Mouse (Mus musculus) CH12.LX (cell line): Measurements from ENCODE around the gene Sphk2. TPM values are rescaled to one million over a fixed set of nuclear protein-coding genes. Genes with fewer than 3 reads are reported as not detected.

Source experiments
- DNase-seq: peaks from one replicate; pipeline ENCODE4 v3.0.0-alpha.2; 2013; ENCODE audit errors: extremely low read depth
- H3K27ac ChIP-seq: 2 replicates; pipeline ENCODE4 v1.5.1; 2012; ENCODE audit warnings: low read depth, mild to moderate bottlenecking, control low read depth, moderate library complexity; ENCODE audit not compliant: insufficient read depth
- H3K27me3 ChIP-seq: replicated peaks from 2 replicates; pipeline ENCODE3; 2012; ENCODE audit warnings: inconsistent platforms
- H3K36me3 ChIP-seq, 2 experiments: replicated peaks in 1 of 2; 2 replicates each; pipeline versions ENCODE3 to v1.6.1; 2012; ENCODE audit warnings: inconsistent platforms in 1 of 2, low read length in 1 of 2, mild to moderate bottlenecking in 1 of 2, mixed read lengths in 1 of 2, moderate library complexity in 1 of 2; ENCODE audit not compliant: control insufficient read depth in 1 of 2, insufficient read depth in 1 of 2
- H3K4me1 ChIP-seq, 2 experiments: 2 replicates each; pipeline ENCODE4 v1.6.1; 2012; ENCODE audit warnings: inconsistent platforms in 1 of 2, moderate library complexity in 1 of 2; ENCODE audit not compliant: insufficient read depth in 2 of 2, control insufficient read depth in 1 of 2
- H3K4me2 ChIP-seq: 2 replicates; pipeline ENCODE4 v1.6.1; 2012; ENCODE audit warnings: low read depth, mild to moderate bottlenecking, control low read depth; ENCODE audit not compliant: poor library complexity, insufficient read depth, severe bottlenecking
- H3K4me3 ChIP-seq, 3 experiments: fragments of 150-350 bp in 1 of 3; sonication (generic) in 1 of 3; replicated peaks in 1 of 3; 2 replicates each; pipeline versions ENCODE3 to v1.5.1; 2011 to 2012; ENCODE audit warnings: low read depth in 2 of 3, low read length in 2 of 3, mild to moderate bottlenecking in 2 of 3, moderate library complexity in 2 of 3, control low read depth in 1 of 3, improper control_type of control experiment in 1 of 3, inconsistent platforms in 1 of 3, mixed read lengths in 1 of 3; ENCODE audit not compliant: poor library complexity in 1 of 3
- H3K79me2 ChIP-seq: replicated peaks from 2 replicates; pipeline ENCODE4 v1.6.1; 2012; ENCODE audit warnings: mild to moderate bottlenecking, moderate library complexity; ENCODE audit not compliant: control insufficient read depth, poor library complexity, insufficient read depth, severe bottlenecking; ENCODE audit errors: extremely low read depth
- H3K9ac ChIP-seq: 2 replicates; pipeline ENCODE4 v1.6.1; 2012; ENCODE audit warnings: low read depth, mild to moderate bottlenecking, control low read depth, moderate library complexity; ENCODE audit not compliant: insufficient read depth
- H3K9me3 ChIP-seq: replicated peaks from 2 replicates; pipeline ENCODE3; 2012; ENCODE audit warnings: low read length, inconsistent platforms, mixed read lengths
- BHLHE40 ChIP-seq: IDR thresholded peaks from 2 replicates; pipeline ENCODE4 v1.6.1; 2011; ENCODE audit warnings: mild to moderate bottlenecking, low read depth, low read length, improper control_type of control experiment
- CHD1 ChIP-seq: IDR thresholded peaks from 2 replicates; pipeline ENCODE4 v1.6.1; 2012; ENCODE audit warnings: low read depth, low read length, improper control_type of control experiment, inconsistent platforms
- CHD2 ChIP-seq: IDR thresholded peaks from 2 replicates; pipeline ENCODE4 v1.6.1; 2011; ENCODE audit warnings: low read length, improper control_type of control experiment
- E2F4 ChIP-seq: IDR thresholded peaks from 2 replicates; pipeline ENCODE4 v1.6.1; 2011; ENCODE audit warnings: low read depth, low read length, improper control_type of control experiment; ENCODE audit not compliant: insufficient replicate concordance
- ELF1 ChIP-seq: IDR thresholded peaks from 2 replicates; pipeline ENCODE4 v1.6.1; 2014; ENCODE audit warnings: low read depth, mild to moderate bottlenecking, inconsistent platforms, low read length, improper control_type of control experiment
- GABPA ChIP-seq: IDR thresholded peaks from 2 replicates; pipeline ENCODE4 v1.6.1; 2012; ENCODE audit warnings: low read depth, low read length, improper control_type of control experiment, inconsistent platforms; ENCODE audit not compliant: insufficient replicate concordance
- HCFC1 ChIP-seq: IDR thresholded peaks from 2 replicates; pipeline ENCODE4 v1.6.1; 2012; ENCODE audit warnings: low read depth, mild to moderate bottlenecking, inconsistent platforms, low read length, improper control_type of control experiment
- IRF4 ChIP-seq: IDR thresholded peaks from 2 replicates; pipeline ENCODE4 v1.6.1; 2014; ENCODE audit warnings: low read depth, mild to moderate bottlenecking, inconsistent platforms, low read length, improper control_type of control experiment
- JUN ChIP-seq: IDR thresholded peaks from 2 replicates; pipeline ENCODE4 v1.6.1; 2011; ENCODE audit warnings: low read depth, mild to moderate bottlenecking, low read length, improper control_type of control experiment, moderate library complexity; ENCODE audit not compliant: insufficient read depth
- KAT2A ChIP-seq: IDR thresholded peaks from 2 replicates; pipeline ENCODE4 v1.6.1; 2012; ENCODE audit warnings: low read length, improper control_type of control experiment, inconsistent platforms; ENCODE audit not compliant: insufficient replicate concordance
- MAX ChIP-seq: IDR thresholded peaks from 2 replicates; pipeline ENCODE4 v1.6.1; 2011; ENCODE audit warnings: low read length, improper control_type of control experiment
- MAZ ChIP-seq: IDR thresholded peaks from 2 replicates; pipeline ENCODE4 v1.6.1; 2012; ENCODE audit warnings: low read depth, mild to moderate bottlenecking, inconsistent platforms, low read length, improper control_type of control experiment, moderate library complexity
- MXI1 ChIP-seq: IDR thresholded peaks from 2 replicates; pipeline ENCODE4 v1.6.1; 2011; ENCODE audit warnings: mild to moderate bottlenecking, low read depth, low read length, improper control_type of control experiment
- MYC ChIP-seq: IDR thresholded peaks from 2 replicates; pipeline ENCODE4 v1.6.1; 2011; ENCODE audit warnings: low read depth, mild to moderate bottlenecking, improper control_type of control experiment, low read length
- NELFE ChIP-seq: IDR thresholded peaks from 2 replicates; pipeline ENCODE4 v1.6.1; 2011; ENCODE audit warnings: low read depth, low read length, improper control_type of control experiment
- NRF1 ChIP-seq: IDR thresholded peaks from 2 replicates; pipeline ENCODE4 v1.6.1; 2014; ENCODE audit warnings: low read depth, mild to moderate bottlenecking, inconsistent platforms, low read length, improper control_type of control experiment, moderate library complexity
- POLR2A ChIP-seq: IDR thresholded peaks from 2 replicates; pipeline ENCODE4 v1.6.1; 2011; ENCODE audit warnings: low read depth, mild to moderate bottlenecking, improper control_type of control experiment, low read length
- POLR2AphosphoS2 ChIP-seq: IDR thresholded peaks from 2 replicates; pipeline ENCODE4 v1.6.1; 2011; ENCODE audit warnings: low read depth, low read length, improper control_type of control experiment
- RAD21 ChIP-seq: IDR thresholded peaks from 2 replicates; pipeline ENCODE4 v1.6.1; 2011; ENCODE audit warnings: low read depth, mild to moderate bottlenecking, low read length, improper control_type of control experiment, moderate library complexity
- RCOR1 ChIP-seq: conservative IDR thresholded peaks from 2 replicates; pipeline ENCODE4 v1.6.1; 2012; ENCODE audit warnings: low read depth, mild to moderate bottlenecking, inconsistent platforms, low read length, improper control_type of control experiment
- SIN3A ChIP-seq: IDR thresholded peaks from 2 replicates; pipeline ENCODE4 v1.6.1; 2012; ENCODE audit warnings: low read length, improper control_type of control experiment, inconsistent platforms
- TCF12 ChIP-seq: IDR thresholded peaks from 2 replicates; pipeline ENCODE4 v1.6.1; 2014; ENCODE audit warnings: low read depth, mild to moderate bottlenecking, inconsistent platforms, low read length, improper control_type of control experiment
- USF1 ChIP-seq: IDR thresholded peaks from 2 replicates; pipeline ENCODE4 v1.6.1; 2014; ENCODE audit warnings: low read depth, mild to moderate bottlenecking, inconsistent platforms, low read length, improper control_type of control experiment
- ZC3H11A ChIP-seq: IDR thresholded peaks from 2 replicates; pipeline ENCODE4 v1.6.1; 2012; ENCODE audit warnings: low read depth, mild to moderate bottlenecking, inconsistent platforms, low read length, improper control_type of control experiment
- ZNF384 ChIP-seq: IDR thresholded peaks from 2 replicates; pipeline ENCODE4 v1.6.1; 2012; ENCODE audit warnings: low read depth, low read length, improper control_type of control experiment, inconsistent platforms
- dilution Hi-C: fragments of 300-500 bp; cut with MboI; formaldehyde crosslinking; loops from 2 replicates; pipeline ENCODE4 v1.14.3; 2020; ENCODE audit warnings: low sequenced_read_pairs; ENCODE audit not compliant: extremely low pct_unique_long_range_greater_than_20kb, extremely low pct_ligation_motif_present
- in situ Hi-C: fragments of 300-500 bp; cut with MboI; formaldehyde crosslinking; loops from 3 replicates; pipeline ENCODE4 v1.14.3; 2019; ENCODE audit warnings: low sequenced_read_pairs, low pct_ligation_motif_present, low pct_unique_long_range_greater_than_20kb, mixed read lengths
- polyA plus RNA-seq: library from polyadenylated mRNA; unstranded; fragments of >175 nt; gene quantifications from 2 replicates; pipeline ENCODE4 v1.2.1, GENCODE M21; 2012; ENCODE audit warnings: low read depth; ENCODE audit not compliant: insufficient read length
- total RNA-seq, 2 experiments: library from RNA; depleted of rRNA; stranded (reverse); fragments of 300-350 nt in 1 of 2; fragments of >200 nt in 1 of 2; gene quantifications; 2 replicates each; pipeline ENCODE4 v1.2.3; 2012 to 2014

Sphk2 gene
- total and polyA plus RNA-seq, 3 experiments: 9.4 to 22.4 (median 16.6) TPM

DNA sequence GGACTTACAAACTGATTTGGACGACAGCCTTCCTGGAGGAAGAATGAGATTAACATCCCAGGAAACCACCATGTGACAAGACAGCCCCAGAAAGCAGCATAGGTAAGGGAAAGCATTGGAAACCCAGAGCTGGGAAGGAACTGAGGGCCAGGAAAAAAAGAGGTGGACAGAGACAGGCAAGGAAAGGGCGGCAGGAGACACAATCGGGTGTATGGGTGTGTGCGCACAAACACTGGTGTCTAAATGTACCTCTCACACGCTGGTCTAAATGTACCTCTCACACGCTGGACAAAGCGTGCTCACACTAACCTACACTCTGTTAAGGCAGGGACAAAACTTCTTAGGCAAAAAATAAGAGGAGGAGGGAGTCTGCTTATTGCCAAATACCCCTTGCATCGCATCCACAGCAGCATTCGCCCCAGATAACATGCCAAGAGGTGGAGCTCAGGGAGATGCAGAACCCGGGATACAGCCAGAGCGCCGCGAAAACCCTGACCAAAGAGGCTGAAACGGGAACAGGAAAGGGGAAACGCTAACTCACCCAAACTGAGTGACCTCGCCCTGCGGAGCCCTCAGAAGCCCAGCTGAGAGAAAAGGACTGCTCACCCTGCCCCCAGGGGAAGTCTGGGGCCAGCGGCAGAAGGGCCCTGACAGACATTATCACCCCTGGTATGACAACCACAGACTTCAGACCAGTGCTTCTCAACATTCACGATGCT, 1.9 kb downstream of the Sphk2 start:
- no peaks in the 10 kb centered on the region for H3K9me3 ChIP-seq
- H3K4me1 ChIP-seq: peaks cover 6 to 37% of the 10 kb centered on the region in 2 experiments; a peak in 3 of 4 replicates
- H3K27me3 ChIP-seq: no peaks in the 10 kb centered on the region
- peak overlapping the region; percentile 89 for H3K4me2 ChIP-seq
- peak overlapping the region; percentile 77 to 100 (median 92) for H3K4me3 ChIP-seq
- peaks cover 47% of the 10 kb centered on the region for H3K79me2 ChIP-seq
- peak overlapping the region; percentile 38 for H3K27ac ChIP-seq
- peaks cover 47 to 64% of the 10 kb centered on the region in 2 experiments for H3K36me3 ChIP-seq
- no peak for DNase-seq
- dilution Hi-C loops: no loop called here
- TF ChIP-seq POLR2AphosphoS2 (no peak), E2F4 (no peak), MAX (0 out of 2 replicates have a peak, but pooled peaks have one; percentile 11)
- in situ Hi-C loops: no loop called here
- H3K9ac ChIP-seq: peak overlapping the region; percentile 91; the same call in 1 of the 2 replicates

DNA sequence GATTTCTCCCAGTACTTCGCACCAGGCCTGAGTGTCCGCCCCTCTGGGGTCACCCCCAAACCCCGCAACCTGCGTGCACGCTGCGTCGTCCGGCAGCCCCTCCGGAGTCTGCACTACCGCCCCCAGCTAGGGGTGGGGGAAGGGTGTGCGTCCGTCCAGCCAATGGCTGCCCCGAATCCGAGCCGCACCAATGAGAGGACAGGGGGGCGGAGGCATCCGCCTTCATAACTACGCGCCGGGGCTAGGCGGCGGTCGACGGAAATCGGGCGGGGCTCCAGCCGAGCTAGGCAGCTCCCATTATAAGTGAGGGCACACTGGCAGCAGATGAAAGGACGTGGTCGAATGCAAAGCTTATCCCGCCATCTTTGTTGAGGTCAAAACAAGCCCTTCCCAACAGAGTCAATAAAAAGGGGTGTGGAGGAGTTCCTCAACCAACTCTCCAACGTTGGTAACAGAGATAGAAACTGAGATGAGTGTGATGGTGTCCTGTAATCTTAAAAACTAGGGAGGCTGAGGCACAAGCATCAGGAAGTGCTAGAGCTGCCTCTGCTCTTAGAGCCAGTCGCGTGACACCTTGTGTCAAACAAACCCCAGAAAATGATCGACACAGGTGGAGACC, 2.6 kb downstream of the Sphk2 start, which contains the start of gene Rpl18:
Gene Rpl18 (plus strand): TSS at position 368 of the 619 bp plus-strand sequence.
- H3K27ac ChIP-seq: peak within 1 kb of the TSS; percentile 38
- H3K79me2 ChIP-seq: peaks cover 47% of the 10 kb centered on the region
- peaks cover 5 to 30% of the 10 kb centered on the region in 2 experiments; a peak in 3 of 4 replicates for H3K4me1 ChIP-seq
- in situ Hi-C loops (no loop called here), dilution Hi-C loops (no loop called here)
- no peaks in the 10 kb centered on the region for H3K9me3 ChIP-seq
- H3K9ac ChIP-seq: peak within 1 kb of the TSS; percentile 91
- no peaks in the 10 kb centered on the region for H3K27me3 ChIP-seq
- peak; percentile 97 for DNase-seq
- peak within 1 kb of the TSS; percentile 89 for H3K4me2 ChIP-seq
- no peak for TF ChIP-seq USF1
- peak; percentile 76 for TF ChIP-seq POLR2A
- no peak for TF ChIP-seq RAD21
- TF ChIP-seq ELF1: peak; percentile 77
- no peak for TF ChIP-seq ZNF384
- peak; percentile 93 for TF ChIP-seq CHD2
- TF ChIP-seq NRF1: peak; percentile 84
- 0 out of 2 replicates have a peak, but pooled peaks have one; percentile 28 for TF ChIP-seq E2F4
- peak; percentile 92 for TF ChIP-seq HCFC1
- TF ChIP-seq TCF12: peak; percentile 36; the same call in 1 of the 2 replicates
- TF ChIP-seq NELFE: peak; percentile 62
- 0 out of 2 replicates have a peak, but pooled peaks have one; percentile 52 for TF ChIP-seq CHD1
- TF ChIP-seq MAX: no peak; the same call in 1 of the 2 replicates
- peak; percentile 87; the same call in 1 of the 2 replicates for TF ChIP-seq SIN3A
- TF ChIP-seq MAZ: peak; percentile 83; the same call in 1 of the 2 replicates
- peak; percentile 86; the same call in 1 of the 2 replicates for TF ChIP-seq RCOR1
- peak; percentile 85; the same call in 1 of the 2 replicates for TF ChIP-seq POLR2AphosphoS2
- no peak; the same call in 1 of the 2 replicates for TF ChIP-seq GABPA
- no peak for TF ChIP-seq JUN
- TF ChIP-seq KAT2A: peak; percentile 75; the same call in 1 of the 2 replicates
- TF ChIP-seq ZC3H11A: no peak
- TF ChIP-seq MXI1: peak; percentile 79
- peak; percentile 28; the same call in 1 of the 2 replicates for TF ChIP-seq BHLHE40
- TF ChIP-seq MYC: 0 out of 2 replicates have a peak, but pooled peaks have one; percentile 25
- peak; percentile 30; the same call in 1 of the 2 replicates for TF ChIP-seq IRF4
- peak within 1 kb of the TSS; percentile 84 to 100 (median 92) for H3K4me3 ChIP-seq
- H3K36me3 ChIP-seq: peaks cover 45 to 65% of the 10 kb centered on the region in 2 experiments
